Mouse (Mus musculus) thymus, postnatal 0 days (tissue): ENCODE data around the gene Gorasp1. TPM values are rescaled to one million over a fixed set of nuclear protein-coding genes. Genes with fewer than 3 reads are reported as not detected.

ENCODE experiments used
- polyA plus RNA-seq: library from polyadenylated mRNA; unstranded; fragments of >200 nt; fragmentation: Nextera tagmentation; extraction: Ambion mirVana; gene quantifications from 2 replicates; pipeline ENCODE4 v1.2.1, GENCODE M21; 2015

The Gorasp1 gene
- polyA plus RNA-seq, 1 experiment from 2014 or later, result 7.6 TPM

Other genes with a start within 250 kb of the Gorasp1 start
- not detected in 2 replicates for gene Scn10a, start 218.2 kb downstream of the Gorasp1 start, polyA plus RNA-seq
- gene Scn11a, start 112.1 kb downstream of the Gorasp1 start, polyA plus RNA-seq, result 0.12 and 0.13 TPM in 2 replicates
- 37.8 and 39.0 TPM in 2 replicates for gene Wdr48, start 42.7 kb downstream of the Gorasp1 start, polyA plus RNA-seq
- gene Ttc21a, start within 50 bp of the Gorasp1 start, polyA plus RNA-seq, result 0.05 TPM in 2 replicates
- 41.3 and 43.3 TPM in 2 replicates for gene Csrnp1, start 47.1 kb upstream of the Gorasp1 start, polyA plus RNA-seq
- gene Xirp1, start 86.0 kb upstream of the Gorasp1 start, polyA plus RNA-seq, result 0.09 TPM in 1 of 2 replicates, not detected in the other
- 4.0 and 4.3 TPM in 2 replicates for gene Cx3cr1, start 132.3 kb upstream of the Gorasp1 start, polyA plus RNA-seq
- gene Ccr8, start 154.5 kb upstream of the Gorasp1 start, polyA plus RNA-seq, result 24.3 and 25.0 TPM in 2 replicates
- 32.8 and 35.7 TPM in 2 replicates for gene Slc25a38, start 172.8 kb upstream of the Gorasp1 start, polyA plus RNA-seq
- 1,819 and 1,824 TPM in 2 replicates for gene Rpsa, start 190.1 kb upstream of the Gorasp1 start, polyA plus RNA-seq
- not detected in 2 replicates for gene Mobp, start 212.1 kb upstream of the Gorasp1 start, polyA plus RNA-seq